In the genomic region with DNA sequence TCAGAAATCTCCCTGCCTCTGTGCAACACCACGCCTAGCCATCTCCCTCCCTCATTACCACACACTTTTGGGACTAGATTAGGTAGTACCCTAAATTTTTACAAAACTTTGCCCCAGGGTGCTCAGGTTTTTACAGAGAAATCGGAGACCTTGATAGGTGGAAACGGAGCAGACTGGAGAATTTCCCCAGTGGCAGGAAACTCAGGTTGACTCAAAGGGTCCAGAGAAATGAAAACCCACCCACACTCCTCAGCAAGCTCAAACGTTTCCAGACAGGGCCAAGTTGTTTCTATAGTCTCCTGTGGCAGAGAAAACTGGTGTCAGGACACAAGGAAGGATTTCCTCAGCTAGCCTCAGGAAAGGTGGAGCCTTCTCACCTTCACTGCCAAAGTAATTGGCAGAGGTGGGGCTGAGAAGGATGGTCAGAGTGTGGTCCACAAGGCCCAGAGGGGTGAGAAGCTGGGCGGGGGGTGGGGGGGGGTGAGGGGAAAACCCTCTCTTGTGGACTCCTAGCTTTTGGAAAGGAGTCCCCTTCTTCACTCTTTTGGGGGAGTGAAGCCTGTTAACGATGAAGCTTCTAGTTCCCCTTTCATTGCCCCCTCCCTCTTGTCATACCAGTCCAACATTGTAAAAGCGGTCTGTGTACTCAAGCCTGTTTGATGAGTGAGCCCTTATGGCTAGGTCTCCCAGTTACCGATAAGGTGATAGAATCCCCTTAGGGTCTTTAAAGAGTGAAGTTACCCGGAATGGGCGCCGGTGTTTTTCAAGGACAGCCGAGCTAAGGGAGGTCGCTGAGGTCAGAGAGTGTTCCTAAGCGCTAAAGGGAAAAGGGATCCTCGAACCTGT, we compare ENCODE assay signal across 8 mouse cellular contexts. TPM values are rescaled to one million over a fixed set of nuclear protein-coding genes. Genes with fewer than 3 reads are reported as not detected.
DNase-seq lines count a peak whose midpoint lies in the region; ATAC-seq and TF ChIP-seq lines count a peak whose summit lies in the region.

No protein-coding gene starts in this region.

- H3K4me2 ChIP-seq in lung, embryonic 15.5 days = peak overlapping the region; percentile 69
- H3K4me2 ChIP-seq in embryonic facial prominence, embryonic 11.5 days (ENCODE audit: low read depth, low read length) = peak overlapping the region; percentile 92
- peak overlapping the region; percentile 99 for H3K4me2 ChIP-seq in intestine, postnatal 0 days (replicated peaks; ENCODE audit: low read depth)

- peak overlapping the region; percentile 98 for H3K27ac ChIP-seq in lung, embryonic 15.5 days
- peak overlapping the region; percentile 91; the same call in 1 of the 2 replicates for H3K27ac ChIP-seq in embryonic facial prominence, embryonic 11.5 days (replicated peaks; ENCODE audit: low read depth, low read length)
- peak overlapping the region; percentile 92 for H3K27ac ChIP-seq in intestine, postnatal 0 days (ENCODE audit: low read depth, low read length)
- peak overlapping the region; percentile 97 for H3K27ac ChIP-seq in olfactory bulb, adult 2 months (ENCODE audit: insufficient read depth, low read depth, low read length)

- H3K36me3 ChIP-seq in lung, embryonic 15.5 days = no peaks in the 10 kb centered on the region
- no peaks in the 10 kb centered on the region for H3K36me3 ChIP-seq in embryonic facial prominence, embryonic 11.5 days (replicated peaks; ENCODE audit: control insufficient read depth, insufficient read depth, low read depth, low read length)
- no peaks in the 10 kb centered on the region; the same call in 1 of the 2 replicates for H3K36me3 ChIP-seq in intestine, postnatal 0 days (ENCODE audit: control insufficient read depth, insufficient read depth)

- no peaks in the 10 kb centered on the region for H3K9me3 ChIP-seq in lung, embryonic 15.5 days
- no peaks in the 10 kb centered on the region for H3K9me3 ChIP-seq in embryonic facial prominence, embryonic 11.5 days (replicated peaks; ENCODE audit: control insufficient read depth, low read length)
- H3K9me3 ChIP-seq in intestine, postnatal 0 days (ENCODE audit: control insufficient read depth) = no peaks in the 10 kb centered on the region

- TF ChIP-seq CTCF in intestine, postnatal 0 days (IDR thresholded peaks at IDR 0.05; ENCODE audit: low read depth) = no peak
- no peak for TF ChIP-seq CTCF in olfactory bulb, adult 2 months (IDR thresholded peaks at IDR 0.05; ENCODE audit: insufficient read depth, low read depth, low read length)

- H3K9ac ChIP-seq in lung, embryonic 15.5 days = peak overlapping the region; percentile 95
- peak overlapping the region; percentile 99 for H3K9ac ChIP-seq in embryonic facial prominence, embryonic 11.5 days (replicated peaks; ENCODE audit: low read length)
- H3K9ac ChIP-seq in intestine, postnatal 0 days (ENCODE audit: low read depth, low read length) = peak overlapping the region; percentile 81

- no peak for TF ChIP-seq POLR2A in olfactory bulb, adult 2 months (IDR thresholded peaks at IDR 0.05; ENCODE audit: insufficient read depth, low read depth, low read length)

- no peak for DNase-seq in lung, postnatal 14 days
- DNase-seq in embryonic facial prominence, embryonic 11.5 days (ENCODE audit: low spot score) = no peak
- DNase-seq in adrenal gland, adult 2 months = no peak
- no peak for DNase-seq in cerebellum, adult 8-10 months

- peak overlapping the region; percentile 89 for H3K4me3 ChIP-seq in lung, embryonic 15.5 days
- peak overlapping the region; percentile 96 for H3K4me3 ChIP-seq in embryonic facial prominence, embryonic 11.5 days (ENCODE audit: low read depth, low read length)
- peak overlapping the region; percentile 75 for H3K4me3 ChIP-seq in intestine, postnatal 0 days (ENCODE audit: low read depth, low read length)
- peak overlapping the region; percentile 90 for H3K4me3 ChIP-seq in olfactory bulb, adult 2 months (ENCODE audit: insufficient read depth, low read depth, low read length)

- no peaks in the 10 kb centered on the region for H3K27me3 ChIP-seq in lung, embryonic 15.5 days
- H3K27me3 ChIP-seq in embryonic facial prominence, embryonic 11.5 days (ENCODE audit: control insufficient read depth, insufficient read depth, low read length) = no peaks in the 10 kb centered on the region
- H3K27me3 ChIP-seq in intestine, postnatal 0 days (replicated peaks; ENCODE audit: control insufficient read depth, insufficient read depth, low read length) = no peaks in the 10 kb centered on the region

- peak; percentile 3; the same call in 1 of the 2 replicates for ATAC-seq in lung, embryonic 15.5 days (ENCODE audit: borderline replicate concordance, extremely low read depth, low FRiP score, low TSS enrichment)
- 0 out of 2 replicates have a peak, but pooled peaks have one; percentile 1 for ATAC-seq in embryonic facial prominence, embryonic 11.5 days (replicated peaks; ENCODE audit: insufficient number of reproducible peaks, low FRiP score, low TSS enrichment, low read depth)
- ATAC-seq in intestine, postnatal 0 days = 0 out of 2 replicates have a peak, but pooled peaks have one; percentile 1
- no peak for ATAC-seq in monocyte, adult 5-6 weeks (replicated peaks; ENCODE audit: insufficient number of reproducible peaks, low FRiP score, low TSS enrichment, poor library complexity, severe bottlenecking)

- H3K4me1 ChIP-seq in lung, embryonic 15.5 days = peaks cover 68% of the 10 kb centered on the region
- H3K4me1 ChIP-seq in embryonic facial prominence, embryonic 11.5 days (ENCODE audit: control insufficient read depth, insufficient read depth, low read length) = peaks cover 5% of the 10 kb centered on the region; the same call in 1 of the 2 replicates
- no peaks in the 10 kb centered on the region; the same call in none of the 2 replicates for H3K4me1 ChIP-seq in intestine, postnatal 0 days (replicated peaks; ENCODE audit: control insufficient read depth, insufficient read depth, low read length)
- H3K4me1 ChIP-seq in olfactory bulb, adult 2 months (ENCODE audit: control insufficient read depth, insufficient read depth, low read length) = peaks cover 49% of the 10 kb centered on the region

- WGBS in lung, embryonic 15.5 days = 15% methylated on average over 15 of the region's 15 CpGs
- 9% methylated on average over 15 of the region's 15 CpGs for WGBS in embryonic facial prominence, embryonic 11.5 days
- 22% methylated on average over 15 of the region's 15 CpGs for WGBS in intestine, postnatal 0 days
- 15% methylated on average over 15 of the region's 15 CpGs for WGBS in olfactory bulb, adult 2 months

RNA-seq across cellular contexts. Expression of gene Arhgef2, which starts 14.6 kb away (rescaled TPM):
- 105 and 116 TPM in 2 replicates for polyA plus RNA-seq in lung, embryonic 15.5 days (2015; fragmentation: Nextera tagmentation; extraction: Ambion mirVana)
- 82.2 and 89.3 TPM in 2 replicates for polyA plus RNA-seq in embryonic facial prominence, embryonic 11.5 days (2014; fragmentation: Nextera tagmentation; extraction: Ambion mirVana)
- 21.6 and 22.1 TPM in 2 replicates for polyA plus RNA-seq in intestine, postnatal 0 days (2015; fragmentation: Nextera tagmentation; extraction: Ambion mirVana)
- not detected in 2 replicates for polyA plus RNA-seq in olfactory bulb, adult 2 months (2012; ENCODE audit: insufficient read depth, insufficient read length, low replicate concordance, missing spikeins)
- 10 to 100 TPM; 26.3 to 33.3 TPM for total RNA-seq in adrenal gland, adult 2 months (2021)
- polyA plus RNA-seq in adrenal gland, adult 2 months (2012; rRNA removed) = 35.9 and 37.5 TPM in 2 replicates
- total RNA-seq in monocyte, adult 5-6 weeks (2017) = 88.9 to 183 TPM (median 90.0 TPM) in 3 replicates

RNA-seq across cellular contexts. Expression of gene Rxfp4, which starts 32.6 kb away (rescaled TPM):
- not detected in 2 replicates for polyA plus RNA-seq in lung, embryonic 15.5 days (2015; fragmentation: Nextera tagmentation; extraction: Ambion mirVana)
- not detected in 2 replicates for polyA plus RNA-seq in embryonic facial prominence, embryonic 11.5 days (2014; fragmentation: Nextera tagmentation; extraction: Ambion mirVana)
- polyA plus RNA-seq in intestine, postnatal 0 days (2015; fragmentation: Nextera tagmentation; extraction: Ambion mirVana) = not detected in 2 replicates
- not detected in 2 replicates for polyA plus RNA-seq in olfactory bulb, adult 2 months (2012; ENCODE audit: insufficient read depth, insufficient read length, low replicate concordance, missing spikeins)
- not detected for total RNA-seq in adrenal gland, adult 2 months (2021)
- not detected in 2 replicates for polyA plus RNA-seq in adrenal gland, adult 2 months (2012; rRNA removed)
- not detected in 3 replicates for total RNA-seq in monocyte, adult 5-6 weeks (2017)

RNA-seq across cellular contexts. Expression of gene Ssr2, which starts 44.7 kb away (rescaled TPM):
- polyA plus RNA-seq in lung, embryonic 15.5 days (2015; fragmentation: Nextera tagmentation; extraction: Ambion mirVana) = 290 and 301 TPM in 2 replicates
- polyA plus RNA-seq in embryonic facial prominence, embryonic 11.5 days (2014; fragmentation: Nextera tagmentation; extraction: Ambion mirVana) = 184 and 201 TPM in 2 replicates
- polyA plus RNA-seq in intestine, postnatal 0 days (2015; fragmentation: Nextera tagmentation; extraction: Ambion mirVana) = 249 and 268 TPM in 2 replicates
- polyA plus RNA-seq in olfactory bulb, adult 2 months (2012; ENCODE audit: insufficient read depth, insufficient read length, low replicate concordance, missing spikeins) = not detected in 2 replicates
- total RNA-seq in adrenal gland, adult 2 months (2021) = 100 to 1,000 TPM; 178 to 218 TPM
- polyA plus RNA-seq in adrenal gland, adult 2 months (2012; rRNA removed) = 110 and 151 TPM in 2 replicates
- 23.2 to 70.0 TPM (median 35.5 TPM) in 3 replicates for total RNA-seq in monocyte, adult 5-6 weeks (2017)
